Comparison of ENCODE assay signal across 22 mouse cellular contexts in the genomic region with DNA sequence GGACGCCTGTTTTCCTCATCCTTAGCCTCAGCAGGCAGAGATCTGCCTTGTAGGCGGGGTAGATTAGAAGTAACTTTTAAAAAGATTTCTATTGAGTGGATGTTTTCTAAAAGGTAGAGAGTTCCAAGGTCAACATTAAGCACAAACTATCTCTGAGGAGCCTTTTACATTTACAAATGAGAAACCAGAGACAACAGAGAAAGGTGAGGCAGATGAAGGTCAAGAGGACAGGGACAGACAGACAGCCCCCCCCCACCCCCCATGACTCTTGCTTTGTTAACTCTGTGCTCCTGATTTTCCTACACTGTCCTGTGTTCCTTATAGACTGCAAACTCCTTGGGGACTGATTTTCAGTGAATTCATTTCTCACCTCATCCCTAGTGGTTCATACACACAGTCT.
DNase-seq lines count a peak whose midpoint lies in the region; ATAC-seq lines count a peak whose summit lies in the region.
"Had no signal": no experiment of that assay in that cellular context is flagged by ENCODE, and none has a peak within 500 bp of the region (broad histone marks: within the 10 kb centered on the region; RNA-seq: fewer than 3 reads in every experiment).

No protein-coding gene starts in this region.

- DNase-seq in ES-CJ7 (ENCODE audit: low read depth, low spot score) (peak; percentile 70), R1 (ENCODE audit: low read depth, low spot score) (peak; percentile 89)
- DNase-seq in cerebellum, postnatal 14 days, result no peak
- DNase-seq: adrenal gland, adult 8-10 months; adrenal gland, postnatal 14 days; adrenal gland, postnatal 36 days; cerebellum, adult 11-12 months; cerebellum, adult 2 months; cerebellum, adult 9-10 months; cerebellum, postnatal 10 days; cerebellum, postnatal 36 days; embryo, embryonic 11 days; forebrain, postnatal 0 days had no signal

- H3K9me3 ChIP-seq in heart, embryonic 11.5 days (replicated peaks; ENCODE audit: control insufficient read depth, low read length), result no peaks in the 10 kb centered on the region
- H3K9me3 ChIP-seq in liver, embryonic 12.5 days (replicated peaks), result no peaks in the 10 kb centered on the region
- H3K9me3 ChIP-seq: embryonic facial prominence, embryonic 13.5 days; embryonic facial prominence, embryonic 15.5 days; forebrain, embryonic 13.5 days; forebrain, embryonic 15.5 days; G1E had no signal

- no peak overlapping the region for H3K4me3 ChIP-seq in heart, embryonic 11.5 days (ENCODE audit: low read depth, low read length)
- H3K4me3 ChIP-seq in liver, embryonic 12.5 days, result no peak overlapping the region
- H3K4me3 ChIP-seq: embryonic facial prominence, embryonic 13.5 days; embryonic facial prominence, embryonic 15.5 days; forebrain, embryonic 13.5 days; forebrain, embryonic 15.5 days had no signal

- ATAC-seq in heart, embryonic 11.5 days (replicated peaks; ENCODE audit: insufficient number of reproducible peaks, low FRiP score, low TSS enrichment), result no peak
- no peak for ATAC-seq in liver, embryonic 12.5 days
- ATAC-seq: activated CD4-positive, CD25-positive, alpha-beta regulatory T cell, adult 4 months; forebrain, embryonic 13.5 days; forebrain, embryonic 15.5 days; forebrain, postnatal 0 days; Patski had no signal

- H3K4me1 ChIP-seq in heart, embryonic 11.5 days (ENCODE audit: control insufficient read depth, insufficient read depth, low read length), result no peaks in the 10 kb centered on the region
- H3K4me1 ChIP-seq in liver, embryonic 12.5 days, result no peaks in the 10 kb centered on the region
- H3K4me1 ChIP-seq: embryonic facial prominence, embryonic 13.5 days; embryonic facial prominence, embryonic 15.5 days; forebrain, embryonic 13.5 days; forebrain, embryonic 15.5 days had no signal

- no peaks in the 10 kb centered on the region for H3K27me3 ChIP-seq in heart, embryonic 11.5 days (ENCODE audit: control insufficient read depth, insufficient read depth, low read length)
- no peaks in the 10 kb centered on the region for H3K27me3 ChIP-seq in liver, embryonic 12.5 days (replicated peaks)
- H3K27me3 ChIP-seq: embryonic facial prominence, embryonic 13.5 days; embryonic facial prominence, embryonic 15.5 days; forebrain, embryonic 13.5 days; forebrain, embryonic 15.5 days; Patski had no signal

- H3K27ac ChIP-seq in heart, embryonic 11.5 days (ENCODE audit: low read depth, low read length), result no peak overlapping the region
- no peak overlapping the region for H3K27ac ChIP-seq in liver, embryonic 12.5 days
- H3K27ac ChIP-seq: embryonic facial prominence, embryonic 13.5 days; embryonic facial prominence, embryonic 15.5 days; forebrain, embryonic 13.5 days; forebrain, embryonic 15.5 days had no signal

- 70% methylated on average over 2 of the region's 2 CpGs for WGBS in heart, embryonic 11.5 days (ENCODE audit: insufficient replicate concordance)
- 64% methylated on average over 2 of the region's 2 CpGs for WGBS in liver, embryonic 12.5 days (ENCODE audit: insufficient replicate concordance)

- H3K36me3 ChIP-seq in heart, embryonic 11.5 days (ENCODE audit: control insufficient read depth, insufficient read depth, low read length), result no peaks in the 10 kb centered on the region
- H3K36me3 ChIP-seq in liver, embryonic 12.5 days, result no peaks in the 10 kb centered on the region
- H3K36me3 ChIP-seq: embryonic facial prominence, embryonic 13.5 days; embryonic facial prominence, embryonic 15.5 days; forebrain, embryonic 15.5 days; G1E had no signal

- no peak overlapping the region for H3K9ac ChIP-seq in heart, embryonic 11.5 days (ENCODE audit: low read depth, low read length)
- H3K9ac ChIP-seq in liver, embryonic 12.5 days, result no peak overlapping the region
- H3K9ac ChIP-seq: embryonic facial prominence, embryonic 13.5 days; embryonic facial prominence, embryonic 15.5 days; forebrain, embryonic 13.5 days; forebrain, embryonic 15.5 days; forebrain, postnatal 0 days had no signal

- H3K4me2 ChIP-seq in heart, embryonic 11.5 days, result no peak overlapping the region
- no peak overlapping the region for H3K4me2 ChIP-seq in liver, embryonic 12.5 days
- H3K4me2 ChIP-seq: embryonic facial prominence, embryonic 13.5 days; embryonic facial prominence, embryonic 15.5 days; forebrain, embryonic 13.5 days; forebrain, embryonic 15.5 days had no signal

Comparison
In these comparisons a context has a peak if more than half of its experiments do, and no peak if none do; other contexts are left out.
1. DNase-seq: peak in ES-CJ7 (single experiment) and R1 (single experiment); none in cerebellum, postnatal 14 days (0 of 2).